Mouse (Mus musculus): ENCODE data around the gene Inhbe. TPM values are rescaled to one million over a fixed set of nuclear protein-coding genes. Genes with fewer than 3 reads are reported as not detected.

Inhbe gene
- polyA plus RNA-seq, 1 experiment from 2014 or later: not detected

DNA sequence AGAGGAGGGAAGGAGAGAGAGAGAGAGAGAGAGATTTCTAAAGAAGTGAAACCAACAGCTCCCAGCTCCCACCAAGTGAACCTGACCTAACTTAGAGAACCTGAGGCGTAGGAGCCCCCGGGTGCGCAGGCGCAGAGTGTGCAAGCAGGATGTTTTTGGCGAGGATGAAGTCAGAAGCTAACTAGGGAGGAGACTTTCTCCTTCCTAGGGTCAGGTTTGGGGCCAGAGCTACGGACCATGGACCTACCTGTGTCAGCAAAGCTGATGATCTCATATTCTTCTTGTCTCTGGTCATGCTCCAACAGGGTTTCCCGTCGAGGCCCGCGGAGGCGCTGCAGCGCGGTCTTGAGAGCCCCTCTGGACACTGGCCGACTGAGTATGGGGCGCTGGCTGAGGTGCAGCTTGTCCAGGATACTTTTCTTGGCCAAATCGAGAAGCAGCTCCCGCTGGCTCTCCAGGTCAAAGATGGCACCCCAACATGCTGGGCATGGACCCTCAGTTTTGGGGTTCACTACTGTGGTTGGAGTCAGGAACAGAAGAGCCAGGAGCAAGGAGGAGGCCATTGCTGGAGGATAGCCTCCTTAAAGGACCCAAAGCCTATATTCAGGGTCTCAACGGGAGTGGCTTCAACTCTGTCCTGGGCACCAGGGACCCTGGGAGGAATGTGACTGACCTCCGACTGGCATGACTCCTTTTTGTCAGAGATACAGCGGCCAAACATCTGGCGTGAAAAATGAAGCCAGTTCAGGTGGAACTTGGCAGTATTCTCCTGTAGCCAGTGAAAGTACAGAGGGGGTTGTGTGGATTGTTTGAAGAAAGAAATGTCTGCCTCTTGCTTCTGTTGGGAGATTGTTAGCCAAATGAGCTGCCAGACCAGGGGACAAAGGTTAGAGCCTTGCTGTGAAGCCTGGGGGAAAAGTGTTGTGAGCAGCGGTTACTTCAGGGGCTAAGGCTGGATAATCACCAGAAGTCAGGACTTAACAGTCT lies 15.9 kb upstream of the Inhbe start, which contains the start of gene Inhbc:
TSS of gene Inhbc (minus strand) at position 598 of the 987 bp plus-strand sequence.
- Histone ChIP-seq H3K9ac (ENCODE audit: low read length) (no peak within 1 kb of the TSS), H3K4me3 (ENCODE audit: low read depth, low read length) (no peak within 1 kb of the TSS), H3K4me2 (ENCODE audit: low read length) (no peak within 1 kb of the TSS), H3K27ac (ENCODE audit: low read depth) (no peak within 1 kb of the TSS), H3K9me3 (ENCODE audit: control insufficient read depth, low read length) (no peaks in the 10 kb centered on the region), H3K36me3 (ENCODE audit: control insufficient read depth, insufficient read depth, low read length) (no peaks in the 10 kb centered on the region), H3K4me1 (replicated peaks; ENCODE audit: control insufficient read depth, insufficient read depth, low read length) (peaks cover 4% of the 10 kb centered on the region; the same call in 1 of the 2 replicates), H3K27me3 (replicated peaks; ENCODE audit: control insufficient read depth, insufficient read depth, low read length) (no peaks in the 10 kb centered on the region)
- no peak for DNase-seq (ENCODE audit: low spot score)
- no peak for ATAC-seq (replicated peaks; ENCODE audit: low FRiP score, low TSS enrichment, low read depth)
- whole genome bisulfite sequencing: 69% methylated on average over 22 of the region's 22 CpGs

GRCm38 (mm10) chr10:127368273-127368672 lies 14.1 kb upstream of the Inhbe start:
- no peak overlapping the region for H3K4me3 ChIP-seq (ENCODE audit: low read depth, low read length)
- H3K4me1 ChIP-seq (replicated peaks; ENCODE audit: control insufficient read depth, insufficient read depth, low read length): peaks cover 4% of the 10 kb centered on the region; the same call in 1 of the 2 replicates
- ATAC-seq (replicated peaks; ENCODE audit: low FRiP score, low TSS enrichment, low read depth) (no peak), DNase-seq (ENCODE audit: low spot score) (no peak)
- no peak overlapping the region for H3K27ac ChIP-seq (ENCODE audit: low read depth)
- H3K9me3 ChIP-seq (ENCODE audit: control insufficient read depth, low read length): no peaks in the 10 kb centered on the region
- no peaks in the 10 kb centered on the region for H3K27me3 ChIP-seq (replicated peaks; ENCODE audit: control insufficient read depth, insufficient read depth, low read length)
- no peak overlapping the region for H3K4me2 ChIP-seq (ENCODE audit: low read length)
- H3K9ac ChIP-seq (ENCODE audit: low read length): no peak overlapping the region
- WGBS: 47% methylated on average over 2 of the region's 2 CpGs
- no peaks in the 10 kb centered on the region for H3K36me3 ChIP-seq (ENCODE audit: control insufficient read depth, insufficient read depth, low read length)

DNA sequence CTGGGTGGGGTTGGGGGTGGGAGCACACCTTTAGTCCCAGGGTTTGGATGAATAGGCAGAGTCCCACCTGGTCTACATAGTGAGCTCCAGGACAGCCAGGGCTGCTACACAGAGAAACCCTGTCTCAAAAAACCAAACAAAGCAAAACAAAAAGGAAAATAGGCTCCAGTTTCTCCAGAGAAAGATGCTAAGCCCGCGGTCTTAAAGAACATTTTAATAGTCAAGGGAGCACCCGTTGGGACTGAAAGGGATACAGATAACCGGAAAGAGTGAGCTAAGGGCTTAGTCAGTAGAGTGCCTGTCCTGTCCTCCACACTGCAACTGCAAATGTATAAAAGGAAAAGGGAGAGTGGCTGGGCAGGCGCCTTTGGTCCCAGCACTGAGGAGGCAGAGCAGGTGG lies 12.9 kb upstream of the Inhbe start:
- ATAC-seq (replicated peaks; ENCODE audit: low FRiP score, low TSS enrichment, low read depth) (no peak), DNase-seq (ENCODE audit: low spot score) (no peak)
- no peaks in the 10 kb centered on the region for H3K27me3 ChIP-seq (replicated peaks; ENCODE audit: control insufficient read depth, insufficient read depth, low read length)
- no peak overlapping the region for H3K27ac ChIP-seq (ENCODE audit: low read depth)
- no peaks in the 10 kb centered on the region for H3K9me3 ChIP-seq (ENCODE audit: control insufficient read depth, low read length)
- no peak overlapping the region for H3K4me2 ChIP-seq (ENCODE audit: low read length)
- peaks cover 4% of the 10 kb centered on the region; the same call in 1 of the 2 replicates for H3K4me1 ChIP-seq (replicated peaks; ENCODE audit: control insufficient read depth, insufficient read depth, low read length)
- H3K9ac ChIP-seq (ENCODE audit: low read length): no peak overlapping the region
- no peak overlapping the region for H3K4me3 ChIP-seq (ENCODE audit: low read depth, low read length)
- H3K36me3 ChIP-seq (ENCODE audit: control insufficient read depth, insufficient read depth, low read length): no peaks in the 10 kb centered on the region
- WGBS: 76% methylated on average over 5 of the region's 5 CpGs

DNA sequence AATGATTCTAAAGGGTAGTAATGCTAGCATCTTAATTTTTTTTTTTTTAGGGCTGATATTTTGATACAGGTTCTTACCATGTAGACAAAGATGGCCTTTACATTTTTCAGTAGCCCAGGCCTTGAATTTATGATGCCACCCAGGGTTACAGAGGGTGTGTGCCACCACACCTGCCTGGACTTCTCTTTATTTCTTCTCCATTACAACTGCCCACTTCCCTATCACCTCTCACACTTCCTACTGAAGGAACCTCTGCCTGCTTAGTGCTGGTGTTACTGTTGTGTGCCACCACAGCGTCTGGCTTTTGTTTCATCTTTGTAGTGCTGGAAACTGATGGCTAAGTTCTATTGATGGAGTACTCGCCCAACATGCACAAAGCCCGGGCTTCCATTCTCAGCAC lies 6.5 kb upstream of the Inhbe start:
- no peak for DNase-seq (ENCODE audit: low spot score)
- Histone ChIP-seq H3K9me3 (ENCODE audit: control insufficient read depth, low read length) (no peaks in the 10 kb centered on the region), H3K4me2 (ENCODE audit: low read length) (no peak overlapping the region), H3K36me3 (ENCODE audit: control insufficient read depth, insufficient read depth, low read length) (no peaks in the 10 kb centered on the region), H3K27ac (ENCODE audit: low read depth) (no peak overlapping the region), H3K4me1 (replicated peaks; ENCODE audit: control insufficient read depth, insufficient read depth, low read length) (no peaks in the 10 kb centered on the region), H3K27me3 (replicated peaks; ENCODE audit: control insufficient read depth, insufficient read depth, low read length) (no peaks in the 10 kb centered on the region), H3K9ac (ENCODE audit: low read length) (no peak overlapping the region), H3K4me3 (ENCODE audit: low read depth, low read length) (no peak overlapping the region)
- 81% methylated on average over 3 of the region's 3 CpGs for WGBS
- no peak for ATAC-seq (replicated peaks; ENCODE audit: low FRiP score, low TSS enrichment, low read depth)

- DNase-seq (ENCODE audit: low spot score) (no peak), ATAC-seq (replicated peaks; ENCODE audit: low FRiP score, low TSS enrichment, low read depth) (no peak)
- H3K4me3 ChIP-seq (ENCODE audit: low read depth, low read length): no peak overlapping the region
- H3K27ac ChIP-seq (ENCODE audit: low read depth): no peak overlapping the region
- H3K27me3 ChIP-seq (replicated peaks; ENCODE audit: control insufficient read depth, insufficient read depth, low read length): 0 out of 2 replicates have a peak, but pooled peaks cover 3% of the 10 kb centered on the region
- H3K36me3 ChIP-seq (ENCODE audit: control insufficient read depth, insufficient read depth, low read length): no peaks in the 10 kb centered on the region
- H3K9me3 ChIP-seq (ENCODE audit: control insufficient read depth, low read length): no peaks in the 10 kb centered on the region
- H3K9ac ChIP-seq (ENCODE audit: low read length): no peak overlapping the region
- 67% methylated on average over 10 of the region's 10 CpGs for WGBS
- H3K4me1 ChIP-seq (replicated peaks; ENCODE audit: control insufficient read depth, insufficient read depth, low read length): no peaks in the 10 kb centered on the region
- no peak overlapping the region for H3K4me2 ChIP-seq (ENCODE audit: low read length)
These were observed 1.1 kb upstream of the Inhbe start for GRCm38 (mm10) chr10:127355336-127355735.

GRCm38 (mm10) chr10:127352766-127353165 lies 1.4 kb downstream of the Inhbe start:
- H3K9me3 ChIP-seq (ENCODE audit: control insufficient read depth, low read length): no peaks in the 10 kb centered on the region
- no peak overlapping the region for H3K4me2 ChIP-seq (ENCODE audit: low read length)
- H3K27ac ChIP-seq (ENCODE audit: low read depth): no peak overlapping the region
- 0 out of 2 replicates have a peak, but pooled peaks cover 3% of the 10 kb centered on the region for H3K27me3 ChIP-seq (replicated peaks; ENCODE audit: control insufficient read depth, insufficient read depth, low read length)
- DNase-seq (ENCODE audit: low spot score) (no peak), ATAC-seq (replicated peaks; ENCODE audit: low FRiP score, low TSS enrichment, low read depth) (no peak)
- H3K4me1 ChIP-seq (replicated peaks; ENCODE audit: control insufficient read depth, insufficient read depth, low read length): no peaks in the 10 kb centered on the region
- H3K36me3 ChIP-seq (ENCODE audit: control insufficient read depth, insufficient read depth, low read length): no peaks in the 10 kb centered on the region
- no peak overlapping the region for H3K9ac ChIP-seq (ENCODE audit: low read length)
- H3K4me3 ChIP-seq (ENCODE audit: low read depth, low read length): no peak overlapping the region
- WGBS: 91% methylated on average over 11 of the region's 11 CpGs

GRCm38 (mm10) chr10:127352187-127352586 lies 2.0 kb downstream of the Inhbe start:
- WGBS: 83% methylated on average over 9 of the region's 9 CpGs
- no peaks in the 10 kb centered on the region for H3K9me3 ChIP-seq (ENCODE audit: control insufficient read depth, low read length)

GRCm38 (mm10) chr10:127351719-127352118 lies 2.5 kb downstream of the Inhbe start:
- no peak overlapping the region for H3K9ac ChIP-seq (ENCODE audit: low read length)
- no peak overlapping the region for H3K4me2 ChIP-seq (ENCODE audit: low read length)
- DNase-seq (ENCODE audit: low spot score) (no peak), ATAC-seq (replicated peaks; ENCODE audit: low FRiP score, low TSS enrichment, low read depth) (no peak)
- no peak overlapping the region for H3K27ac ChIP-seq (ENCODE audit: low read depth)
- WGBS: 62% methylated on average over 8 of the region's 8 CpGs
- no peaks in the 10 kb centered on the region for H3K9me3 ChIP-seq (ENCODE audit: control insufficient read depth, low read length)
- no peak overlapping the region for H3K4me3 ChIP-seq (ENCODE audit: low read depth, low read length)
- H3K27me3 ChIP-seq (replicated peaks; ENCODE audit: control insufficient read depth, insufficient read depth, low read length): 0 out of 2 replicates have a peak, but pooled peaks cover 3% of the 10 kb centered on the region
- no peaks in the 10 kb centered on the region for H3K36me3 ChIP-seq (ENCODE audit: control insufficient read depth, insufficient read depth, low read length)
- H3K4me1 ChIP-seq (replicated peaks; ENCODE audit: control insufficient read depth, insufficient read depth, low read length): no peaks in the 10 kb centered on the region

More at GRCm38 (mm10) chr10:127352187-127352586, 2.0 kb downstream of the Inhbe start:
- Histone ChIP-seq H3K4me3 (ENCODE audit: low read depth, low read length) (no peak overlapping the region), H3K4me2 (ENCODE audit: low read length) (no peak overlapping the region), H3K9ac (ENCODE audit: low read length) (no peak overlapping the region), H3K36me3 (ENCODE audit: control insufficient read depth, insufficient read depth, low read length) (no peaks in the 10 kb centered on the region), H3K27me3 (replicated peaks; ENCODE audit: control insufficient read depth, insufficient read depth, low read length) (0 out of 2 replicates have a peak, but pooled peaks cover 3% of the 10 kb centered on the region), H3K4me1 (replicated peaks; ENCODE audit: control insufficient read depth, insufficient read depth, low read length) (no peaks in the 10 kb centered on the region), H3K27ac (ENCODE audit: low read depth) (no peak overlapping the region)
- ATAC-seq (replicated peaks; ENCODE audit: low FRiP score, low TSS enrichment, low read depth): no peak
- DNase-seq (ENCODE audit: low spot score): no peak

All from intestine, embryonic 14.5 days (tissue).